Mouse (Mus musculus) G1E (cell line): ENCODE measurements around the gene Rbm24.

Experiments
- CTCF ChIP-seq: IDR thresholded peaks from 2 replicates; pipeline ENCODE4 v1.5.1; 2012; ENCODE audit warnings: low read depth, low read length, inconsistent platforms, mixed read lengths
- GATA1 ChIP-seq: IDR thresholded peaks from 2 replicates; pipeline ENCODE4 v1.6.1; 2012; ENCODE audit warnings: borderline replicate concordance, low read length, inconsistent platforms, mixed read lengths
- TAL1 ChIP-seq: conservative IDR thresholded peaks from 2 replicates; pipeline ENCODE4 v1.6.1; 2012; ENCODE audit warnings: low read depth, low read length, inconsistent platforms, mixed read lengths

DNA sequence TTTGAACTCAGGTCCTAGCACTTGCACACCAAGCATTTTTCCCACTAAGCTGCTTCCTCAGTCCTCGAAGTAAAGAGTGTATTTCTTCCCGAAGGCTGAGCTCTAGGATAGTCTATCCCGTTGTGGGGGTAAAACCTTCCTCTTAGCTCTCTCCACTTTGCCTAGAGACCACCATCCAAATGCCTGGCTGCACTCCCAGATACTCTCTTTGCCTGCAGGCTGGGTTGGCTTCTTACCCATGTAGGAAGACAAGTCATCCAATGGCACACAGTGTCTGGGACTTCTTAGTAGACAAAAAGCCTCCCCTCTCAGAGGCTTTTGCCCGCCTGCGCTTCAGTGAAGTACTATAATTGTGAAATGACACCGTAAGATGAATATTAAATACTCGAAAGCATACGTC is 2.2 kb upstream of the Rbm24 start:
- TF ChIP-seq CTCF (no peak), GATA1 (no peak), TAL1 (no peak)
